Mouse (Mus musculus): ENCODE measurements around the gene Zbtb11. TPM values are rescaled to one million over a fixed set of nuclear protein-coding genes. Genes with fewer than 3 reads are reported as not detected.
"Not testable (repeated sequence)": the region's sequence is repeated elsewhere in the genome, so short reads cannot be mapped to it uniquely, and the experiment has no call there.

Zbtb11 gene
- total and polyA plus RNA-seq, 3 experiments: 2.3 to 11.2 (median 10.3) TPM

GRCm38 (mm10) chr16:55950946-55951678 lies 22.6 kb upstream of the Zbtb11 start:
- intact Hi-C loops (cut with DNase I): loop anchor here (1.0 kb wide), 2 partner anchors 113 to 180 kb away; no protein-coding TSS in a partner anchor
- peak; percentile 58 to 62 for DNase-seq
- TF ChIP-seq EP300 (IDR thresholded peaks at IDR 0.05; ENCODE audit: insufficient read depth, low read depth, low read length): 0 out of 2 replicates have a peak, but pooled peaks have one; percentile 19
- no peak for TF ChIP-seq POLR2A (IDR thresholded peaks at IDR 0.05; ENCODE audit: insufficient read depth, low read depth, low read length)
- TF ChIP-seq CTCF (IDR thresholded peaks at IDR 0.05): peak; percentile 98
- Histone ChIP-seq H3K27me3 (ENCODE audit: control insufficient read depth, insufficient read depth, low read length) (no peaks in the 10 kb centered on the region), H3K36me3 (ENCODE audit: control insufficient read depth, insufficient read depth, low read length) (no peaks in the 10 kb centered on the region), H3K4me1 (ENCODE audit: control insufficient read depth, insufficient read depth, low read length) (peaks cover 2% of the 10 kb centered on the region; the same call in 1 of the 2 replicates), H3K27ac (no peak overlapping the region), H3K9ac (ENCODE audit: low read depth, low read length) (peak overlapping the region; percentile 50; the same call in 1 of the 2 replicates), H3K79me2 (replicated peaks; ENCODE audit: control insufficient read depth, insufficient read depth, low read length) (no peaks in the 10 kb centered on the region), H3K4me3 (peak overlapping the region; percentile 39)
- 34% methylated on average over 19 of the region's 19 CpGs for WGBS

GRCm38 (mm10) chr16:55951679-55952327 lies 21.9 kb upstream of the Zbtb11 start:
- intact Hi-C loops (cut with DNase I): loop anchor here (1.0 kb wide), 1 partner anchor 112 kb away; no protein-coding TSS in a partner anchor
- TF ChIP-seq CTCF (IDR thresholded peaks at IDR 0.05): no peak
- no peak for TF ChIP-seq EP300 (IDR thresholded peaks at IDR 0.05; ENCODE audit: insufficient read depth, low read depth, low read length)
- no peak for TF ChIP-seq POLR2A (IDR thresholded peaks at IDR 0.05; ENCODE audit: insufficient read depth, low read depth, low read length)
- H3K4me3 ChIP-seq: no peak overlapping the region
- H3K27me3 ChIP-seq (ENCODE audit: control insufficient read depth, insufficient read depth, low read length): no peaks in the 10 kb centered on the region
- H3K79me2 ChIP-seq (replicated peaks; ENCODE audit: control insufficient read depth, insufficient read depth, low read length): no peaks in the 10 kb centered on the region
- H3K36me3 ChIP-seq (ENCODE audit: control insufficient read depth, insufficient read depth, low read length): no peaks in the 10 kb centered on the region
- peaks cover 2% of the 10 kb centered on the region; the same call in 1 of the 2 replicates for H3K4me1 ChIP-seq (ENCODE audit: control insufficient read depth, insufficient read depth, low read length)
- H3K9ac ChIP-seq (ENCODE audit: low read depth, low read length): no peak overlapping the region
- WGBS: 66% methylated on average over 7 of the region's 7 CpGs
- no peak overlapping the region for H3K27ac ChIP-seq
- DNase-seq: no peak

DNA sequence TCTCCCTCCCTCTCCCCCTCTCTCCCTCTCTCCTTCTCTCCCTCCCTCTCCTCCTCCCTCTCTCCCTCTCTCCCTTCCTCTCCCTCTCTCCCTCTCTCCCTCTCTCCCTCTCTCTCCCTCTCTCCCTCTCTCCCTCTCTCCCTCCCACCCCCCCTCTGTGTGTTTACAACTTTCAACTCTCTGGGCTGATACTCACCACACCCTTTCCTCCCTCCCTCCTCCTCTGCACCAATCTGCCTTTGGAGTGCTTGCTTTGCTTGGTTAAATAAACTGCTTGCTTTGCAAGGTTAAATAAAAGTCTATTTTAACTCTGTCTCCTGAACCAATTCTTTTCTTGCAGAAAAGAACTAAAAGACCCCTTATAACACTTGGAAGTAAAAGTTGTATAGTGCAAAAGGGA lies 20.9 kb upstream of the Zbtb11 start:
- H3K4me3 ChIP-seq: no peak overlapping the region
- H3K9ac ChIP-seq (ENCODE audit: low read depth, low read length): no peak overlapping the region
- no peaks in the 10 kb centered on the region for H3K27me3 ChIP-seq (ENCODE audit: control insufficient read depth, insufficient read depth, low read length)
- no peak for TF ChIP-seq POLR2A (IDR thresholded peaks at IDR 0.05; ENCODE audit: insufficient read depth, low read depth, low read length)
- no peak for TF ChIP-seq EP300 (IDR thresholded peaks at IDR 0.05; ENCODE audit: insufficient read depth, low read depth, low read length)
- TF ChIP-seq CTCF (IDR thresholded peaks at IDR 0.05): no peak
- no peak for DNase-seq
- no peaks in the 10 kb centered on the region for H3K79me2 ChIP-seq (replicated peaks; ENCODE audit: control insufficient read depth, insufficient read depth, low read length)
- H3K4me1 ChIP-seq (ENCODE audit: control insufficient read depth, insufficient read depth, low read length): peaks cover 2% of the 10 kb centered on the region; the same call in 1 of the 2 replicates
- H3K36me3 ChIP-seq (ENCODE audit: control insufficient read depth, insufficient read depth, low read length): no peaks in the 10 kb centered on the region
- intact Hi-C loops (cut with DNase I): no loop called here
- H3K27ac ChIP-seq: no peak overlapping the region

- WGBS: 82% methylated on average over 9 of the region's 9 CpGs
- H3K27me3 ChIP-seq (ENCODE audit: control insufficient read depth, insufficient read depth, low read length); H3K9ac ChIP-seq (ENCODE audit: low read depth, low read length); intact Hi-C loops (cut with DNase I); H3K4me3 ChIP-seq; H3K36me3 ChIP-seq (ENCODE audit: control insufficient read depth, insufficient read depth, low read length); DNase-seq; H3K27ac ChIP-seq; H3K4me1 ChIP-seq (ENCODE audit: control insufficient read depth, insufficient read depth, low read length); H3K79me2 ChIP-seq (replicated peaks; ENCODE audit: control insufficient read depth, insufficient read depth, low read length): not testable (repeated sequence)
These were observed 19.5 kb upstream of the Zbtb11 start for GRCm38 (mm10) chr16:55954196-55954595.

DNA sequence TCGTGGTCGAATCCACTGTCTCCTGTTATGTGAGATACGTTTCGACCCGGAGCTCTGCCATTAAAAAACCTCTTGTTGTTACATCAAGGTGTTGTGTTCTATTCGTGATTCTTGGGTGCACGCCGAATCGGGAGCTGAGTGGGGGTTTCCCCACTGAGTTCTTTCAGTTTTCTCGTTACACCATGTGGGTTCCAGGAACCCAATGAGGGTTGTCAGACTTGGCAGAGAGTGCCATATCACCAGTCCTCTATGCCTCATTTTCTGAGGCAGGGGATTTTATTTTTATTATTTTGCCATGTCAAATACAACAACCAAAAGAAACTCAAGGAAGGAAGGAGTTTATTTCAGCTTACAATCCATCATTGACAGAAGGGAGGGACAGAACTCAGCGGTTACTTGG lies 10.6 kb upstream of the Zbtb11 start:
- intact Hi-C loops (cut with DNase I); DNase-seq: not testable (repeated sequence)
- WGBS: 89% methylated on average over 6 of the region's 11 CpGs

More for the DNA sequence above, 10.6 kb upstream of the Zbtb11 start:
- H3K36me3 ChIP-seq (ENCODE audit: control insufficient read depth, insufficient read depth, low read length); H3K4me3 ChIP-seq; H3K79me2 ChIP-seq (replicated peaks; ENCODE audit: control insufficient read depth, insufficient read depth, low read length); H3K4me1 ChIP-seq (ENCODE audit: control insufficient read depth, insufficient read depth, low read length); H3K27me3 ChIP-seq (ENCODE audit: control insufficient read depth, insufficient read depth, low read length); H3K9ac ChIP-seq (ENCODE audit: low read depth, low read length); H3K27ac ChIP-seq: not testable (repeated sequence)
